Mouse (Mus musculus): ENCODE measurements around the gene Kcnk7.
A peak's percentile ranks its signal among the peaks of the same experiment; 100 is the strongest.

- TF ChIP-seq CTCF (IDR thresholded peaks at IDR 0.05; ENCODE audit: low read depth) (0 out of 2 replicates have a peak, but pooled peaks have one; percentile 2), EP300 (IDR thresholded peaks at IDR 0.05; ENCODE audit: low read depth) (no peak)
Observed at GRCm38 (mm10) chr19:5728631-5729443, 24.7 kb downstream of the Kcnk7 start.
